ENCODE assay signal across 8 mouse cellular contexts in genomic region chr14:31205244-31205561, GRCm38 (mm10). TPM values are rescaled to one million over a fixed set of nuclear protein-coding genes. Genes with fewer than 3 reads are reported as not detected.
A peak's percentile ranks its signal among the peaks of the same experiment; 100 is the strongest.
DNase-seq lines count a peak whose midpoint lies in the region; ATAC-seq and TF ChIP-seq lines count a peak whose summit lies in the region.

No protein-coding gene starts in this region.

- no peak for ATAC-seq in heart, embryonic 14.5 days (ENCODE audit: insufficient number of reproducible peaks, insufficient read depth, low FRiP score, low read depth)
- no peak for ATAC-seq in embryonic facial prominence, embryonic 15.5 days (ENCODE audit: insufficient number of reproducible peaks, low FRiP score, low TSS enrichment, low read depth)
- ATAC-seq in liver, embryonic 11.5 days (replicated peaks; ENCODE audit: low FRiP score) = no peak
- ATAC-seq in megakaryocyte-erythroid progenitor cell, adult 5-6 weeks (replicated peaks; ENCODE audit: low FRiP score, low TSS enrichment, poor library complexity, severe bottlenecking) = no peak

- peak overlapping the region; percentile 89 for H3K9ac ChIP-seq in heart, embryonic 14.5 days (ENCODE audit: low read length)
- H3K9ac ChIP-seq in CH12.LX (ENCODE audit: insufficient read depth, low read depth) = peak overlapping the region; percentile 93
- peak overlapping the region; percentile 80 for H3K9ac ChIP-seq in embryonic facial prominence, embryonic 15.5 days
- peak overlapping the region; percentile 96 for H3K9ac ChIP-seq in liver, embryonic 11.5 days (ENCODE audit: low read depth, low read length)

- no peak for TF ChIP-seq POLR2A in CH12.LX (IDR thresholded peaks at IDR 0.05; ENCODE audit: low read depth, low read length)

- H3K9me3 ChIP-seq in heart, embryonic 14.5 days (ENCODE audit: control insufficient read depth, low read length) = no peaks in the 10 kb centered on the region
- no peaks in the 10 kb centered on the region for H3K9me3 ChIP-seq in CH12.LX (replicated peaks; ENCODE audit: low read length)
- no peaks in the 10 kb centered on the region for H3K9me3 ChIP-seq in embryonic facial prominence, embryonic 15.5 days (replicated peaks)
- no peaks in the 10 kb centered on the region for H3K9me3 ChIP-seq in liver, embryonic 11.5 days (ENCODE audit: control insufficient read depth, low read length)

- TF ChIP-seq EP300 in CH12.LX (IDR thresholded peaks at IDR 0.05; ENCODE audit: low read length) = no peak

- 3% methylated on average over 8 of the region's 8 CpGs for WGBS in heart, embryonic 14.5 days
- WGBS in embryonic facial prominence, embryonic 15.5 days = 10% methylated on average over 8 of the region's 8 CpGs
- WGBS in liver, embryonic 11.5 days = 19% methylated on average over 8 of the region's 8 CpGs

- no peaks in the 10 kb centered on the region for H3K27me3 ChIP-seq in heart, embryonic 14.5 days (ENCODE audit: control insufficient read depth, insufficient read depth, low read length)
- H3K27me3 ChIP-seq in CH12.LX (replicated peaks) = peaks cover 10% of the 10 kb centered on the region
- H3K27me3 ChIP-seq in embryonic facial prominence, embryonic 15.5 days = no peaks in the 10 kb centered on the region
- no peaks in the 10 kb centered on the region for H3K27me3 ChIP-seq in liver, embryonic 11.5 days (replicated peaks; ENCODE audit: control insufficient read depth, insufficient read depth, low read length)

- peak overlapping the region; percentile 93 for H3K4me2 ChIP-seq in heart, embryonic 14.5 days (ENCODE audit: low read length)
- peak overlapping the region; percentile 95 for H3K4me2 ChIP-seq in CH12.LX (ENCODE audit: insufficient read depth, low read depth, poor library complexity, severe bottlenecking)
- peak overlapping the region; percentile 86 for H3K4me2 ChIP-seq in embryonic facial prominence, embryonic 15.5 days (replicated peaks)
- peak overlapping the region; percentile 93 for H3K4me2 ChIP-seq in liver, embryonic 11.5 days

- peaks cover 13 to 31% of the 10 kb centered on the region in 2 experiments for H3K4me1 ChIP-seq in heart, embryonic 14.5 days (ENCODE audit: control insufficient read depth in 2 of 2, insufficient read depth in 2 of 2, low read length in 2 of 2)
- H3K4me1 ChIP-seq in CH12.LX (ENCODE audit: control insufficient read depth in 1 of 2, insufficient read depth in 2 of 2) = peaks cover 7 to 24% of the 10 kb centered on the region in 2 experiments; a peak in 3 of 4 replicates
- H3K4me1 ChIP-seq in embryonic facial prominence, embryonic 15.5 days = peaks cover 29% of the 10 kb centered on the region
- H3K4me1 ChIP-seq in liver, embryonic 11.5 days (replicated peaks; ENCODE audit: control insufficient read depth, insufficient read depth, low read length) = peaks cover 18% of the 10 kb centered on the region

- peaks cover 52% of the 10 kb centered on the region for H3K36me3 ChIP-seq in heart, embryonic 14.5 days (ENCODE audit: control insufficient read depth, insufficient read depth, low read length)
- H3K36me3 ChIP-seq in CH12.LX (replicated peaks in 1 of 2; ENCODE audit: control insufficient read depth in 1 of 2, insufficient read depth in 1 of 2, low read length in 1 of 2) = peaks cover 30 to 45% of the 10 kb centered on the region in 2 experiments
- peaks cover 39% of the 10 kb centered on the region for H3K36me3 ChIP-seq in embryonic facial prominence, embryonic 15.5 days
- H3K36me3 ChIP-seq in liver, embryonic 11.5 days (ENCODE audit: control insufficient read depth, insufficient read depth, low read length) = peaks cover 28% of the 10 kb centered on the region

- no peak for DNase-seq in heart, adult 11 months
- peak; percentile 24 for DNase-seq in CH12.LX (ENCODE audit: extremely low read depth)
- no peak for DNase-seq in liver, embryonic 11.5 days (ENCODE audit: low spot score)
- DNase-seq in ovary, postnatal 36 days (ENCODE audit: low spot score) = no peak
- DNase-seq in spleen, adult 18-20 months = no peak

- peaks cover 29% of the 10 kb centered on the region for H3K79me2 ChIP-seq in CH12.LX (replicated peaks; ENCODE audit: control insufficient read depth, extremely low read depth, insufficient read depth, poor library complexity, severe bottlenecking)

- no peak for TF ChIP-seq RAD21 in CH12.LX (IDR thresholded peaks at IDR 0.05; ENCODE audit: low read depth, low read length)

- H3K27ac ChIP-seq in heart, embryonic 14.5 days (replicated peaks in 1 of 2; ENCODE audit: control insufficient read depth in 1 of 2, insufficient read depth in 1 of 2, low read depth in 2 of 2, low read length in 2 of 2) = peak overlapping the region; percentile 96 to 97
- peak overlapping the region; percentile 19 for H3K27ac ChIP-seq in CH12.LX (ENCODE audit: insufficient read depth, low read depth)
- H3K27ac ChIP-seq in embryonic facial prominence, embryonic 15.5 days (replicated peaks) = peak overlapping the region; percentile 94
- H3K27ac ChIP-seq in liver, embryonic 11.5 days (ENCODE audit: low read depth, low read length) = peak overlapping the region; percentile 86

- H3K4me3 ChIP-seq in heart, embryonic 14.5 days (ENCODE audit: control insufficient read depth in 1 of 2, insufficient read depth in 1 of 2, low read depth in 1 of 2, low read length in 2 of 2) = peak overlapping the region; percentile 91 to 93
- peak overlapping the region; percentile 79 to 97 (median 88) for H3K4me3 ChIP-seq in CH12.LX (replicated peaks in 1 of 3; ENCODE audit: low read depth in 2 of 3, low read length in 2 of 3, poor library complexity in 1 of 3)
- H3K4me3 ChIP-seq in embryonic facial prominence, embryonic 15.5 days (replicated peaks) = peak overlapping the region; percentile 78
- peak overlapping the region; percentile 85 for H3K4me3 ChIP-seq in liver, embryonic 11.5 days (ENCODE audit: low read depth, low read length)

- TF ChIP-seq CTCF in CH12.LX (conservative IDR thresholded peaks at IDR 0.05 in 1 of 2, IDR thresholded peaks at IDR 0.05 in 1 of 2; ENCODE audit: low read depth in 2 of 2, low read length in 2 of 2) = no peak

- in situ Hi-C loops in CH12.LX (cut with MboI; ENCODE audit: low pct_ligation_motif_present, low pct_unique_long_range_greater_than_20kb, low sequenced_read_pairs) = no loop called here

- dilution Hi-C loops in CH12.LX (cut with MboI; ENCODE audit: extremely low pct_ligation_motif_present, extremely low pct_unique_long_range_greater_than_20kb, low sequenced_read_pairs) = no loop called here

RNA-seq across cellular contexts. Expression of gene Tnnc1, which starts 2.9 kb away (rescaled TPM):
- polyA plus RNA-seq in heart, embryonic 14.5 days (2014; fragmentation: Nextera tagmentation; extraction: Ambion mirVana) = 5,119 and 5,195 TPM in 2 replicates
- 0.25 and 0.29 TPM in 2 replicates for total RNA-seq in CH12.LX (2012; rRNA removed)
- total RNA-seq in CH12.LX (2014; rRNA removed) = 0.63 and 0.86 TPM in 2 replicates
- polyA plus RNA-seq in CH12.LX (2012; ENCODE audit: insufficient read length, low read depth) = 0.66 and 1.0 TPM in 2 replicates
- 267 and 372 TPM in 2 replicates for polyA plus RNA-seq in embryonic facial prominence, embryonic 15.5 days (2015; fragmentation: Nextera tagmentation; extraction: Ambion mirVana)
- polyA plus RNA-seq in liver, embryonic 11.5 days (2014; fragmentation: Nextera tagmentation; extraction: Ambion mirVana) = 17.6 and 39.0 TPM in 2 replicates
- 1.8 TPM in 1 of 2 replicates, not detected in the other for total RNA-seq in megakaryocyte-erythroid progenitor cell, adult 5-6 weeks (2014; fragmentation: Nextera tagmentation)
- total RNA-seq in megakaryocyte-erythroid progenitor cell, adult 5-6 weeks (2017) = not detected in 2 replicates

RNA-seq across cellular contexts. Expression of gene Nisch, which starts 11.5 kb away (rescaled TPM):
- polyA plus RNA-seq in heart, embryonic 14.5 days (2014; fragmentation: Nextera tagmentation; extraction: Ambion mirVana) = 308 and 317 TPM in 2 replicates
- total RNA-seq in CH12.LX (2012; rRNA removed) = 76.1 and 85.2 TPM in 2 replicates
- total RNA-seq in CH12.LX (2014; rRNA removed) = 43.1 and 46.3 TPM in 2 replicates
- 149 and 180 TPM in 2 replicates for polyA plus RNA-seq in CH12.LX (2012; ENCODE audit: insufficient read length, low read depth)
- polyA plus RNA-seq in embryonic facial prominence, embryonic 15.5 days (2015; fragmentation: Nextera tagmentation; extraction: Ambion mirVana) = 394 and 407 TPM in 2 replicates
- 228 and 245 TPM in 2 replicates for polyA plus RNA-seq in liver, embryonic 11.5 days (2014; fragmentation: Nextera tagmentation; extraction: Ambion mirVana)
- 144 and 164 TPM in 2 replicates for total RNA-seq in megakaryocyte-erythroid progenitor cell, adult 5-6 weeks (2014; fragmentation: Nextera tagmentation)
- 67.7 and 77.9 TPM in 2 replicates for total RNA-seq in megakaryocyte-erythroid progenitor cell, adult 5-6 weeks (2017)

RNA-seq across cellular contexts. Expression of gene Sema3g, which starts 12.5 kb away (rescaled TPM):
- 0.23 and 0.26 TPM in 2 replicates for polyA plus RNA-seq in heart, embryonic 14.5 days (2014; fragmentation: Nextera tagmentation; extraction: Ambion mirVana)
- total RNA-seq in CH12.LX (2012; rRNA removed) (1.0 and 1.1 TPM in 2 replicates), CH12.LX (2014; rRNA removed) (0.36 and 0.47 TPM in 2 replicates)
- polyA plus RNA-seq in CH12.LX (2012; ENCODE audit: insufficient read length, low read depth) = 0.93 and 0.94 TPM in 2 replicates
- polyA plus RNA-seq in embryonic facial prominence, embryonic 15.5 days (2015; fragmentation: Nextera tagmentation; extraction: Ambion mirVana) = 1.3 and 1.8 TPM in 2 replicates
- polyA plus RNA-seq in liver, embryonic 11.5 days (2014; fragmentation: Nextera tagmentation; extraction: Ambion mirVana) = 0.10 TPM in 1 of 2 replicates, not detected in the other
- total RNA-seq in megakaryocyte-erythroid progenitor cell, adult 5-6 weeks (2014; fragmentation: Nextera tagmentation) = not detected in 2 replicates
- not detected in 2 replicates for total RNA-seq in megakaryocyte-erythroid progenitor cell, adult 5-6 weeks (2017)

RNA-seq across cellular contexts. Expression of gene Stab1, which starts 36.8 kb away (rescaled TPM):
- 56.0 and 66.8 TPM in 2 replicates for polyA plus RNA-seq in heart, embryonic 14.5 days (2014; fragmentation: Nextera tagmentation; extraction: Ambion mirVana)
- total RNA-seq in CH12.LX (2012; rRNA removed) = 3.9 and 4.4 TPM in 2 replicates
- 4.6 and 5.8 TPM in 2 replicates for total RNA-seq in CH12.LX (2014; rRNA removed)
- 11.2 TPM in 2 replicates for polyA plus RNA-seq in CH12.LX (2012; ENCODE audit: insufficient read length, low read depth)
- 50.6 and 66.2 TPM in 2 replicates for polyA plus RNA-seq in embryonic facial prominence, embryonic 15.5 days (2015; fragmentation: Nextera tagmentation; extraction: Ambion mirVana)
- polyA plus RNA-seq in liver, embryonic 11.5 days (2014; fragmentation: Nextera tagmentation; extraction: Ambion mirVana) = 25.3 and 39.9 TPM in 2 replicates
- 0.20 and 0.37 TPM in 2 replicates for total RNA-seq in megakaryocyte-erythroid progenitor cell, adult 5-6 weeks (2014; fragmentation: Nextera tagmentation)
- not detected in 2 replicates for total RNA-seq in megakaryocyte-erythroid progenitor cell, adult 5-6 weeks (2017)

RNA-seq across cellular contexts. Expression of gene Phf7, which starts 45.9 kb away (rescaled TPM):
- 9.4 and 9.6 TPM in 2 replicates for polyA plus RNA-seq in heart, embryonic 14.5 days (2014; fragmentation: Nextera tagmentation; extraction: Ambion mirVana)
- total RNA-seq in CH12.LX (2012; rRNA removed) = 11.1 and 13.9 TPM in 2 replicates
- 13.5 and 14.3 TPM in 2 replicates for total RNA-seq in CH12.LX (2014; rRNA removed)
- 10.0 and 12.5 TPM in 2 replicates for polyA plus RNA-seq in CH12.LX (2012; ENCODE audit: insufficient read length, low read depth)
- 10.1 and 12.1 TPM in 2 replicates for polyA plus RNA-seq in embryonic facial prominence, embryonic 15.5 days (2015; fragmentation: Nextera tagmentation; extraction: Ambion mirVana)
- polyA plus RNA-seq in liver, embryonic 11.5 days (2014; fragmentation: Nextera tagmentation; extraction: Ambion mirVana) = 14.9 and 15.0 TPM in 2 replicates
- 10.2 and 23.0 TPM in 2 replicates for total RNA-seq in megakaryocyte-erythroid progenitor cell, adult 5-6 weeks (2014; fragmentation: Nextera tagmentation)
- 9.8 and 15.7 TPM in 2 replicates for total RNA-seq in megakaryocyte-erythroid progenitor cell, adult 5-6 weeks (2017)

Comparison
In these comparisons a context has a peak if more than half of its experiments do, and no peak if none do; other contexts are left out.
1. H3K27ac ChIP-seq: peak in every context shown above with its lines; median percentile 96 in heart, embryonic 14.5 days; 94 in embryonic facial prominence, embryonic 15.5 days; 86 in liver, embryonic 11.5 days; 19 in CH12.LX.